Mouse (Mus musculus) left cerebral cortex, adult 9 months (tissue): ENCODE data around the gene Mettl16.

Source experiments
- DNase-seq, 2 experiments: peaks; one replicate each; pipeline ENCODE4 v3.0.0; 2022; ENCODE audit warnings: low spot score in 2 of 2

Mettl16 gene

GRCm38 (mm10) chr11:74831606-74832451, 61.2 kb downstream of the Mettl16 start:
- DNase-seq: peak; percentile 95 to 97

DNA sequence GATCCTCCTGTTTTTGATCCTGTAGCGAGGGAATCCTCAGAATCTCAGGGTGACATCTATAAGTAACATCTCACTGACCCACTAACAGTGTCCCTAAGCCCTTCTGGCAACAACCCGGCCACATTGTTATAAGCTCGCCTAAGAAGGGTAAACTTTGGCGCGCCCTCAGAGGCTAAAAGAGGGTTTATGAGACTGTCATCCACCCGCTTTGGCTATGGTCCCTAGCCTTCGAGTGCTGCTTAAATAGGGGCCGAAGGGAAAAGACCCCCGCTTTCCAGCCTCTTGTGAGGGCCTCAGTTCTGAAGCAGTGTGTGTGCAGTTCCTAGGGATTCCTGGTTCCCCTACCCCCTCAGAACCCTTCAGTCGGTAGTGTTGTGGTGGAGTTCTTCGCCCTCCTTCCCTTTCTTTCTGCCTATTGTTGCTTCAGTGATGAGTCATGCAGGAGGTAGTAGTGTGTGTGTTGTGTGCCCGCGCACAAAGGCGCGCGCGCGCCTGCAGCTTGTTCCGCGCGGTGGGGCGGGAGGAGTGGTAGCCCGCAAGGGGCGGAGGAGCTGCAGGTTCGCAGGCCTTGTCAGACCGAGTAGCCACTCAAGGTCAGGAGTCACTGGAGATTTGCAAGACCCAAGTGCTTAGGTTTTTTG, 62.0 kb downstream of the Mettl16 start:
- DNase-seq: peak in 1 of 2 experiments; percentile 69

DNA sequence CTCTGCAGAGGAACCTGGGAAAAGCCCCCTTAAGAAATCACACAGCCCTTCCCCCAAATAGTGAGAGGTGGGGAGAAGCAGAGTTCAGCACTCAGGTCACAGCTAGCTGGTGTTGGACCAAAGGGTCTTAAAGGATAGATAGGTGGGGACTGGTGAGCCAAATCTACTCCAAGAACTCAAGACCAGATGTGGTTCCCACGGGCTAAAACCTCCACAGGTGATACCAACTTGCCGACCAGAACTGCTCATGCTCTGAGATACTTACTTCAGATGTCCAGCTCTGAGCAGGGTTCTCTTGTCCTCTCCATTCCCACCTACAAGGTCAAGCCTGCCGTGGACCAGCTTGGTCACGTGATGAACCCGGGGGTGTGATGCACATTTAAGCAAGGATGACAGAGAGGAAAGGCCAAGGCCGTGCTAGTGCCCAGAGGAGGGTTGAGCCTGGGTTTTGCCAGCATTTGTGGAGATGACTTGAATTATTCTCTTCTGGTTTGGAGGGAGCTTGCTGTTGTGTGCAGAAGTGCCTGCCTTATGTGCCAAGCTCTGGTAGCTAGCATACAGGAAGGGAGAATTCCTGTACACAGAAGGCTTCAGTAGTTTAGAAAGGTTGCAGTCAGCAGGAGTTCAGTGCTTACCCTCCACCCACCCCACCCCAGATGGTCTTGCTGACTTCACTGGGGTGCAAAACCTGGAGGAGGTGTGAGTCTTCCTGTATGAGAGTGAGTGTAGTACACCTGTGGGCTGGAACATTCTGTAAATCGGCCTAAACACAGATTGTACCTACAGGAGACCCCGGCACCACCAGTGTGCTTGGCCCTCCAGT, 63.1 kb downstream of the Mettl16 start:
- DNase-seq: no peak

GRCm38 (mm10) chr11:74834359-74834638, 63.7 kb downstream of the Mettl16 start:
- no peak for DNase-seq

DNA sequence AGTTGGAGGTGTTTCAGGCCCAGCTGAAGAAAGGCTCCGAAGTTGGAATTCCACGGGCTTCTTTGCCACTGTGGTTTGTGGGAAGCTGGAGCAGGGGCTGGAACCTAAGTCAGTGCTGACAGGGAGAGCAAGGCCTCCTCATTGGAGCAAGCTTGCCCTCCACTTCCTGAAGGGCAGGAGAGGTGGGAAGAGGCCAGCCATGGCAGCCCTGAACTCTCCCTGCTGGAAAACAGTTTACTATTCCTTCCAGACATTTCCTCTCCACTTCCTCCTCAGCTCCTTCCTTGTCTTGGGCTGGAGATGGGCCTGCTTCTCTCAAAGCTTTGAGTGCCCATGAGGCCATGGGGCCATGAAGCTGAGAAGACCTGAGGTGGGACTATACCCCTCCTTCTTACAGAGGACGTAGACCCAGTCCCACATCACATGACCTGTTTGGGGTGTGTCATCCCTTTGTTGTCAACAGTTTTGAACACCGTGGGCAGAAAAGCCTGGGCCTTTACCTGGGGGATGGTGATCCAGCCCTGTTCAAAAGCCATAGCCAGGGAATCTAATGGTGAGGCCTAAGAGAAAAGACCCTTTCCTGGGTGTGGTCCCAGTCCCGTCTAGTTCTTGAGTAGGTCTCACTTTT, 64.1 kb downstream of the Mettl16 start:
- DNase-seq: no peak

GRCm38 (mm10) chr11:74835593-74836224, 65.1 kb downstream of the Mettl16 start:
- DNase-seq: no peak

DNA sequence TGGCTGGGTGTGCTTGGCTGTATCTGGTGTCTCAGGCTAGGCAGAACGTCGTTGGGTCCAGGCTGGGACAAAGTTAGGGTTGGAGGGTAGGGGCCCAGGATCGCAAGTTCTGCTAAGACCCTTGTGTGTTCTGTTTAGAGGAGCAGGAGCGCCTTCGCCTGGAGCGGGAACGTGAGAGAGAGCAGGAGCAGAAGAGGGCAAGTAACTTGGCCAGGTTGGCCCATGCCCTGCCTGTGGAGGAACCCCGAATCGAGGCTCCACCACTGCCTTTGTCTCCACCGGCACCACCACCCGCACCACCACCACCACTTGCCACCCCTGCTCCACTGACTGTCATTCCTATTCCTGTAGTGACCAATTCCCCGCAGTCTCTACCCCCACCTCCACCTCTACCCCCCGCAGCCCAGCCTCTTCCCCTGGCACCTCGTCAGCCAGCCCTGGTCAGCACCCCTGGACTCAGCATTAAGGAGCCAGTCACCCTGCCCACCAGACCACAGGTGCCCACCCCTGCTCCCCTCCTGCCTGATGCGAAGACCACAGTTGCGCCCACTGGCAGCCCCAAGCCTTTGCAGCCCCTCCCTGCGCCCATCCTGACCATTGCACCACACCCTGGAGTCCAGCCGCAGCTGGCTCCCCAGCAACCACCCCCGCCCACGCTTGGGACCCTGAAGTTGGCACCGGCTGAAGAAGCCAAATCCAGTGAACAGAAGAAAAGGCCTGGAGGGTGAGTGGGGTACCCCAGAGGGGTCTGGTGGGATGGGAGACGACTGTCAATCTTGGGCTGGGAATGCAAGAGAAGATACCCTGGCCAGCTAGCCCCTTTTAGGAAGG, 65.8 kb downstream of the Mettl16 start:
- DNase-seq: no peak

GRCm38 (mm10) chr11:74837056-74837693, 66.5 kb downstream of the Mettl16 start:
- DNase-seq: no peak

GRCm38 (mm10) chr11:74837694-74838431, 67.2 kb downstream of the Mettl16 start:
- peak; percentile 84 to 94 for DNase-seq

GRCm38 (mm10) chr11:74838441-74838840, 67.8 kb downstream of the Mettl16 start:
- peak; percentile 85 to 91 for DNase-seq

GRCm38 (mm10) chr11:74838971-74839370, 68.3 kb downstream of the Mettl16 start:
- DNase-seq: peak; percentile 71 to 81

DNA sequence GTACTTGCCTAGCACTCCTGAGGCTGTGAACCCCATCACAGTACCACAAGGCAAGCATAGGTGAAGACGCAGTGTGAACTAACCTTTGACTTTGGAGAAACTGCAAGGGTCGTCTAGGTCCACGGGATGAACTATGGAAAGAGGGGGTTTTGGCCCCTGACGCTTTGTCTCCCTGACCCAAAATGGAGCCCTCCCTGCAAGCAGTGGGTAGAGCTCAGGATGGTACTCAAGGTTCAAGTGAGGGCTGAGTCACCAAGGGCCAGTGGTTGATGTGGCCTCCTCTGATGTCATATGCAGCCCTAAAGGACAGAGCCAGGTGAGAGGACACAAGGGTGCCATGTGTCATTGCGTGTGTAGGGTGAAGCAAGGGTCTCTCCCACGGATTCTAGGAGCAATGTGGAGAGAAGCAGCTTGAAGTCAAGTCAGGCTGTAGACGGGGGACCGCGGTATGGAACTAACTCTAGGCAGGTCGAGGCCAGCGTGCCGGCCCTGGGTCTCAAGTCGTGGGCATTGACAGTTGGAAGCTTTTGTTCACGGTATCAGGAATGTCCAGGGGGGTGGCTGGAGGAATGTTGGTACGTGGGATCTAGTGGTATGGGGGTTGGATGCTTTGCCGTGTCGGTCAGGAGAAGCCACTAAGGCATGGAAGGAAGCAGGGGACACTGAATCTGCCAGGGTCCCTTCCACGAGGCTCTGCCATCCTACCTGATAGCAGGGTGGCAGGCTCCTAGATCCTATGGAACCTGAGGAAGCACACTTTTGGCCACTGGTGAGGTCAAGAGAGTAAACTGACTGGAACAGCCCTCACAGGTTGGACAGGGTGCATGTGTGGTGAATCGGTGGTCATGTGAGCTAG, 69.5 kb downstream of the Mettl16 start:
- DNase-seq: no peak

DNA sequence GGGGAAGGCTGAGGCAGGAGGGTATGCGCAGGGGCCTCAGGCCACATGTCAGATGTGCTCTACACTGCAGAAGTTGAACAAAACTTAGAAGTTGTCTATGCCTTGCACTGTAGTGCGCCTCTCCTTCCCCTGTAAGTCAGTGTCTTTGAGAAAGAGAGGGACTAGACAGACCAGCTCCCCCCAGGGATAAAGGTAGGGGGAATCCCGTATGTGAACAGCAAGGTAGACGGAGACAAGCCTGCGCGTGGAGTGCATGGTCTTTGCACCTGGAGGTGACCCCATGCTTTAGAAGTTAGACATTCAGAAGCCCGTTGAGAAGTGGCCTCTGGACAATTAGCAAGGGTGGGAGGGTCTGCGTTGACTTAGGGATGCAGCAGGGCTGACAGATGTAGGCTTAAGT, 70.1 kb downstream of the Mettl16 start:
- no peak for DNase-seq

GRCm38 (mm10) chr11:74841366-74841765, 70.7 kb downstream of the Mettl16 start:
- DNase-seq: no peak

GRCm38 (mm10) chr11:74842045-74842444, 71.4 kb downstream of the Mettl16 start:
- no peak for DNase-seq

DNA sequence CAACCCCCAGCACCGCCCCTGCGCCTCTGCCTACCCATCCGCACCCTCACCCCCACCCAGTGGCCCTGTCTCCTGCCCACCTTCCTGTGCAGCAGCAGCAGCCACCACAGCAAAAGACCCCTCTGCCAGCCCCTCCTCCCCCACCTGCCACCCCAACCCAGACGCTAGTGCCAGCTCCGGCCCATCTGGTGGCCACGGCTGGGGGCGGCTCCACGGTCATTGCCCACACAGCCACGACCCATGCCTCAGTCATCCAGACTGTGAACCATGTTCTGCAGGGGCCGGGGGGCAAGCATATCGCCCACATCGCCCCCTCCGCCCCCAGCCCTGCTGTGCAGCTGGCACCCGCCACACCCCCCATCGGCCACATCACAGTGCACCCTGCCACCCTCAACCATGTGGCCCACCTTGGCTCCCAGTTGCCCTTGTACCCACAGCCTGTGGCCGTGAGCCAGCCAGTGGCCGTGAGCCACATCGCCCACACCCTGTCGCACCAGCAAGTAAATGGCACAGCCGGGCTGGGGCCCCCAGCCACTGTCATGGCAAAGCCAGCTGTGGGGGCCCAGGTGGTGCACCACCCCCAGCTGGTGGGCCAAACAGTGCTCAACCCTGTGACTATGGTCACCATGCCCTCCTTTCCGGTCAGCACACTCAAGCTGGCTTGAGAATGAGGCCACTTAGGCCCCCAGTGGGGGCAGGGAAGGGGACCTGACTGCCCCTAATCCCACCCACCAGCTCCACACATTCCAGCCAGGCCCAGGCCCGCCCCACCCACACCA, 72.2 kb downstream of the Mettl16 start:
- DNase-seq: no peak

GRCm38 (mm10) chr11:74843435-74843714, 72.7 kb downstream of the Mettl16 start:
- no peak for DNase-seq

DNA sequence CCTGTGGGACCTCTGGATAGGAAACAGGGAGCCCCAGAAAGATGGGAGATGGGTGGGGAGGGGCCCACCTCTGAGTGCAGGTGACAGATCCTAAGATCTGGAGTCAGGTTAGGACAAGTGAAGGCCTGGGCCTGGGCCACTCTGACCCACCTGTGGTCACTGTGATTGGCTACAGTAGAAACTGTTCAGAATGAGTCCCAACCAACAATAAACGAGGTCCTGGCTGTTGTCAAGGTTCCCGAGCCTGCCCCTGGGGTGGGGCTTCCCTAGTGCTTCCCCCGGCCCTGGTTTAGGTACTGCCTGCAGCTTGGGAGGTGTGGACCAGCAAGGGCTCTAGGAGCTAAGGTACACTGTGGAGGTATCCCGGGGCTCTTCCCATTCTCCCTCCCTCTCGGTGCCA, 73.1 kb downstream of the Mettl16 start:
- DNase-seq: no peak
